Mouse (Mus musculus): ENCODE measurements around the gene Camta2.
A peak's percentile ranks its signal among the peaks of the same experiment; 100 is the strongest.

The Camta2 gene

GRCm38 (mm10) chr11:70693504-70693903 lies 5.6 kb upstream of the Camta2 start:
- no peak for DNase-seq (ENCODE audit: low spot score in 2 of 2)

- no peak for DNase-seq (ENCODE audit: low spot score in 2 of 2)
Observed at GRCm38 (mm10) chr11:70689578-70689977, 1.7 kb upstream of the Camta2 start.

- DNase-seq (ENCODE audit: low spot score in 2 of 2): no peak
Observed at GRCm38 (mm10) chr11:70688372-70688771, 467 bp upstream of the Camta2 start.

- DNase-seq (ENCODE audit: low spot score in 2 of 2): no peak
Observed at GRCm38 (mm10) chr11:70686901-70687566, 871 bp downstream of the Camta2 start.

- no peak for DNase-seq (ENCODE audit: low spot score in 2 of 2)
Observed at GRCm38 (mm10) chr11:70683640-70684039, 4.3 kb downstream of the Camta2 start.

DNA sequence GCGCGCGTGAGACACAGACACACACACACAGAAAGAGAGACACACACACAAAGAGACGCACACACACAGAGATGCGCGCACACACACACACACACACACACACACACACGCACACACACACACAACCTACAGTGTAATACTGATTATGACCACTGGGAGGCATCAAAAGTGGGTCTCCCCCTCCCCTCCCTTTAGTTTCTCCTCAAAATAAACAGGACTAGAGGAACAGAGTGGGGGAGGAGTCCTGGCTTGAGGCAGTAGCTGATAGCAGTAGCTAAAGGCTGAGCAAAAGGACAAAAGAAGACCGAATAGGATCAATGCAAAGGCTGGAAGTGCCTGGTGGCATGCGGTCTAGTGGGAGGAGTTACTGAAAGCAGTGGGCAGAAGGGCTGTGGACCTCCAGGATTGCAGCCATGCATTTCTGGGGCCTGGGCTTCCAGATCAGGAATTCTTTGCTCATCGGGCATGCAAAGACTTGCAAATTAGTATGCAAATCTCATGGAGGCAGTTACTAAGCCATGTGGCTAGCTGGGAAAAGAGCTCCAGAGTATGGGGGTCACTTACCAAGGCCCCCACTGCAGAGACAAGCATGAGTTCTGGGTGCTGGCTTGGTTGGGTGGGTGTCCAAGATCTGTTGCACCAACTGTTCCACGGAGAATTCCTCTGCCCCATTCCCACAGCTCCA lies 5.9 kb downstream of the Camta2 start:
- DNase-seq (ENCODE audit: low spot score in 2 of 2): no peak

- no peak for DNase-seq (ENCODE audit: low spot score in 2 of 2)
Observed at GRCm38 (mm10) chr11:70681170-70681569, 6.7 kb downstream of the Camta2 start.

- peak; percentile 79 to 81 for DNase-seq (ENCODE audit: low spot score in 2 of 2)
Observed at GRCm38 (mm10) chr11:70679894-70680293, 8.0 kb downstream of the Camta2 start.

- no peak for DNase-seq (ENCODE audit: low spot score in 2 of 2)
Observed at GRCm38 (mm10) chr11:70679361-70679760, 8.5 kb downstream of the Camta2 start.

GRCm38 (mm10) chr11:70678576-70678975 lies 9.3 kb downstream of the Camta2 start:
- no peak for DNase-seq (ENCODE audit: low spot score in 2 of 2)

GRCm38 (mm10) chr11:70678092-70678491 lies 9.8 kb downstream of the Camta2 start:
- DNase-seq (ENCODE audit: low spot score in 2 of 2): no peak

- no peak for DNase-seq (ENCODE audit: low spot score in 2 of 2)
Observed at GRCm38 (mm10) chr11:70674501-70674900, 13.4 kb downstream of the Camta2 start.

DNA sequence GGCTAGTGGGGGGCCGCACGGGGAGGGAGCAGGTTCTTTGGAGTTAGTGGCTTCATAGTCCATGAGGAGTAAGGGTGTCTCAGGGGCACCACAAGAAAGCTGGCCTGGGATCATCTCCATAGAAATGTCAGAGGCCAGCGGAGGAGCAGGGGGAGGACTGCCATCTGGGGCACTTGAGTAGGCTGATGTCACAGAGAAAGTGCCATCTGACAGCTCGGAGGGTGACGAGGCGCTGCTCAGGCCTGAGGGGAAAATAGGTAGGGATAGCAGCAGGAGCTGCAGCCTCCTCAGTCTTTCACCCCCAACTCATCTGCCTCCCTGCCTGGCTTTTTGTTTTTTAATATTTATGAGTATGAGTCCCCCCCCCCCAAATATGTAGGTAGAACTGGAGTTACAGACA lies 13.9 kb downstream of the Camta2 start:
- no peak for DNase-seq (ENCODE audit: low spot score in 2 of 2)

GRCm38 (mm10) chr11:70671333-70672047 lies 16.4 kb downstream of the Camta2 start:
- no peak for DNase-seq (ENCODE audit: low spot score in 2 of 2)

GRCm38 (mm10) chr11:70670483-70670882 lies 17.4 kb downstream of the Camta2 start:
- no peak for DNase-seq (ENCODE audit: low spot score in 2 of 2)

DNA sequence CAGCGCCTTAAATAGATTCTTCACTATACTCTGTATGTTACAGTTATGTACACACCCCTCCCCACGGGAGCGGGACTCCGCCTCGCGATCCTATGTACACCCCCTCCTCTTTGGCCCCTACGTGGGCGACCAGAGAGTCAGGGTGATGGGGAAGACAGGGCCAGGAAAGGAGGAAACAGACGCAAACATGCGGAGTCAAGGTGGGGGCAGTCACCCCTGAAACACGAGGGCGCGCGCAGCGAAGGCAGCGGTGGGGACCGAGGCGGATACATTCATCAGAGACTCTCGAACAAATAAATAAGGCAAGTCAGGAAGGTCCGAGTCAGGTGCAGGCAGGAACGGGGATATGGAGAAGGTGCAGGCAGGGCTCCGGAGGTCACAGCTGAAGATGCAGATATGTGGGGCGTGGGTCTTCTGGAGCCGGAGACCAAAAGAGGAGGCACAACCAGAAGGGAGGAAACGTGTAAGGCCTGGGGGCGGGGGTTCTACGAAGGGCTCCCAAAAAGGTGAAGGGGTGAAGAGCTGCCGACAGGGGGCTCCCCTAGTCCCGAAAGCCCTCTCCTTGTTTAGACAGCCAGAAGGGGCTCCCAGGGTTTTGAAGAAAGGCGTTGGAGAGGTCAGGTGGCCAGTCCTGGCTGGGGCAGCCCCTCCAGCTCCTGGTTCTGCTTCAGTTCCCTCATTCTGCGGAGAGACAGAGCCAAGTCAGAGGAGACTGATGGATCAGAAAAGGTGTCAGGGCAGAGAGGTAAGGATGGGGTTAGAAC lies 18.1 kb downstream of the Camta2 start:
- DNase-seq (ENCODE audit: low spot score in 2 of 2): peak; percentile 87 to 89

- DNase-seq (ENCODE audit: low spot score in 2 of 2): peak; percentile 98
Observed at GRCm38 (mm10) chr11:70668771-70669505, 19.0 kb downstream of the Camta2 start, which contains the start of gene Spag7. Gene Spag7, minus strand, starts transcription at chr11:70669416.

DNA sequence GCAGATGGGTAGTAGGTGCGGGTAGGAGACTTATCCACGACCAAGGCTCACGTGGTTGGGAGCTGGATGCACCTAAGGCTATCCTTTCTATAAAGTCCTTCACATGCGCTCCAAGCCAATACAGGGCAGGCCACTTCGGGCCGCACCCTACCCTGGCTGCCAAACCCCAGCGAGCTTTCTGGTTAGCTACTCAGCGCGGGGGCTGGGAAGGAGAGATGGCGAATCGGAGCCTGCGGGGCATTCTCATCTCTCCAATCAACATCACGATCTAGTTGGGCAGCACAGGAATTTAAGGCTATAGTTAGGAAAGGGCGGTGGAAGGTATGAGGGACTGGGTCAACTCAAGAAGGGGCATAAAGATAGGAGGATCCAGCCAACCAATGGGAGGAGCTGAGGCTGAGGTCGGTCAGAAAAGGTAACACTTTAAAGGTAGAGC lies 19.6 kb downstream of the Camta2 start:
- no peak for DNase-seq (ENCODE audit: low spot score in 2 of 2)

DNA sequence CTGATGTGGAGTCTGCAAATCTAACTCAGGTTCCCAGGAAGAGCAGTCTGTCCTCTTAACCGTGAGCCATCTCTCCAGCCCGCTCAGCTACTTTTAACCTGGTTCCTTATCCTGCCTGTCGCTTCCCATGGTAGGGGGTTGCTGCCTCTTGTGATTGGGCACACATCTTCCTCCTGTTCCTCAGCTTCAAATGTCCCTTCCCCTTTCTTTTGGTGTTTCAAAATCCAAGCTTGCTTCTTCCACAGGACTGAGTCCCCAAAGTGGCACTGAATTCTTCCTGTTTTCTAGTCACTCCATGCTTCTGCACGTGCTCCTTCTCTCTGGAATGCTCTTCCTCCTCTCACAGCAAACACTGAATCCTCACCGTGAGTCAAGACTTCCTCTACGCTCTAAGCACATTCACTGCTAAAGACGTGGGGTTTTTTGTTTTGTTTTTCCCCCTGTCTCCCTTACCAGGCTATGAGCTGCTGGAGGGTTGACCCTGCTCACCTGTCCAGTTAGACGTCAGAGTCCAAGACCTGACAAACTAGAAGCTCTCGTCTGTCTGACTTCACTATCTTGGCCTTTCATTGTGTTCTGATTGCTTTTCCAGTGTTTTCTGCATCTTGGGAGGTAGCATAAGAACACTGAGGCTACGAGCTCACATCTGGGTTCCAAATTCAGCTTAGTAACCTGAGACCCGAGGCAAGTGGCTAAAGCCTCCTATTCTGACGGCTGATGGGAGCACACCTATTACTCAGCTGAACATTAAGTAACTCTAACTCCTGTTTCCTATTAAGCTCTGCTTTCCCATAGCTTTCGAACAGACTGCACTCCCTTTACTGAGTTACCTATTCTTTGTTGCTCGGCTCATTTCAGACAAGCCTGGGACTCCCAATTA lies 20.4 kb downstream of the Camta2 start:
- no peak for DNase-seq (ENCODE audit: low spot score in 2 of 2)

DNA sequence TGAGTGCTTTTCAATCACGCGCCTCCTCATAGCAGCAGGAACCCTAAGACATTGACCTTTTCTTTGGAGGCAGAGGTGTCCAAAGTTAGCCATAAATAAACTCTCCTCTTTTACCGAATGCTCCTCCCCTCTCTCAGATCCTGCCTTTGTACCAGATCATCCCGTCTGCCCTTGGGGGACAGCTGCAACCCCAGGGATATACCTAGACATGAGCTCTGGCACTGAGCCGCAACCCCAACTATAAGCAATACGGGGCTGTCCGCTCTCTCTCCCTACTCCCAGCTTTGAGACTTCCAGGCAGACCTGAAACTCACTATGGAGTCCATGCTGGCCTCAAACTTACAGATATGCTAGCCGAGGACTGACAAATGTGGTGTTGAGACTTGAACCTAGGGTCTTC lies 21.2 kb downstream of the Camta2 start:
- no peak for DNase-seq (ENCODE audit: low spot score in 2 of 2)
